Mouse (Mus musculus): ENCODE measurements at regions not wholly inside any gene's neighbourhood (a gene's known extent, or its start where the extent isn't known, plus 50 kb on each side); places are given as distances from the start of the nearest gene placed in this dataset.

DNA sequence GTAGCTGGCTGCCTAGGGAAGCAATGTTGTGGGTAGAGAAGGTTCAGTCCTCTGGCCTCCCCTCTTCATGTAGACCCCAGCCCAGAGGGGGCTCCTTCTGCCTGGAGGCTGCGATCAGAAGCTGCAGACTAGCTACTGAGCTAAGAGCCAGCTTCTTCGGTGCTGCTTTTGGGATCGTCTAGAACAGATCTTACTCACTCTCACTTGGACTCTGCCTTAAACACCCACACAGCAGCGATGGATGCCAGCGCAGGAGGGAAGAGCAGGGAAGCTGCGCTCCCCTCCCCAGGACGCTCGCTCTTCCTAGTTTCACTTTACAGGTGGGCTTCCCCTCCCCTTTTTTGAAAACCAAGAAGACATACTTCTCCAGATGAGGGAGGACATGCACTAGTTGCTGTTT lies 66.0 kb upstream of the Arhgap21 start:
- Histone ChIP-seq H3K27ac (ENCODE audit: low read length) (no peak overlapping the region), H3K9ac (ENCODE audit: low read depth, low read length) (no peak overlapping the region), H3K27me3 (ENCODE audit: control insufficient read depth, insufficient read depth, low read depth, low read length) (no peaks in the 10 kb centered on the region), H3K9me3 (replicated peaks; ENCODE audit: control insufficient read depth, low read length) (no peaks in the 10 kb centered on the region), H3K4me2 (ENCODE audit: low read depth, low read length) (0 out of 2 replicates have a peak overlapping the region, but pooled peaks have one; percentile 16), H3K4me1 (ENCODE audit: control insufficient read depth, low read depth, low read length) (no peaks in the 10 kb centered on the region), H3K36me3 (ENCODE audit: control insufficient read depth, insufficient read depth) (no peaks in the 10 kb centered on the region), H3K4me3 (ENCODE audit: low read depth, low read length) (no peak overlapping the region)
- no peak for ATAC-seq (ENCODE audit: low read depth)
- WGBS (ENCODE audit: insufficient replicate concordance): 34% methylated on average over 8 of the region's 8 CpGs

DNA sequence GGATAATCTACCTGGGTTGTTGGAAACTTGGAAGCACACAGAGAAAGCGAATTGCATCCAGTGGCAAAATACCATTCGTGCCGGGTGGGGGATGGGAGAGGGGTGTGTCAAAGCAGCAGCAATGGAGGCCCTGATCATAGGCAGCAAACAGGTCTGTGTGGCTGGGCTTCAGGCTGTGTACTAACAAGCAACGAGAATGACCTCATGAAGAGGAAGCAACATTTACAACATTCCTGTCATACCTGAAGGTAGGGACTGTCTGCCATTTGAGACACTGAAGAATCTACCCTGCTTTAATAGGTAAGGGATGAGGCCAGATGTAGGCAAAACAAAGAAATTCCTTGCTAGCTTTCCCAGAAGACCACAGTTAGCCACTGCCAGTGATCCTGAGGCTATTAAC lies 62.0 kb upstream of the Arhgap21 start:
- no peaks in the 10 kb centered on the region for H3K27me3 ChIP-seq (ENCODE audit: control insufficient read depth, insufficient read depth, low read depth, low read length)
- no peaks in the 10 kb centered on the region for H3K4me1 ChIP-seq (ENCODE audit: control insufficient read depth, low read depth, low read length)
- no peak overlapping the region for H3K4me3 ChIP-seq (ENCODE audit: low read depth, low read length)
- WGBS (ENCODE audit: insufficient replicate concordance): 59% methylated on average over 4 of the region's 4 CpGs
- no peaks in the 10 kb centered on the region for H3K36me3 ChIP-seq (ENCODE audit: control insufficient read depth, insufficient read depth)
- no peak for ATAC-seq (ENCODE audit: low read depth)
- H3K27ac ChIP-seq (ENCODE audit: low read length): no peak overlapping the region
- no peaks in the 10 kb centered on the region for H3K9me3 ChIP-seq (replicated peaks; ENCODE audit: control insufficient read depth, low read length)
- H3K4me2 ChIP-seq (ENCODE audit: low read depth, low read length): no peak overlapping the region
- no peak overlapping the region for H3K9ac ChIP-seq (ENCODE audit: low read depth, low read length)

GRCm38 (mm10) chr2:21029391-21030010 lies 60.8 kb upstream of the Arhgap21 start:
- ATAC-seq (ENCODE audit: low read depth): no peak
- Histone ChIP-seq H3K4me1 (ENCODE audit: control insufficient read depth, low read depth, low read length) (no peaks in the 10 kb centered on the region), H3K27me3 (ENCODE audit: control insufficient read depth, insufficient read depth, low read depth, low read length) (no peaks in the 10 kb centered on the region), H3K9ac (ENCODE audit: low read depth, low read length) (no peak overlapping the region), H3K4me2 (ENCODE audit: low read depth, low read length) (no peak overlapping the region), H3K36me3 (ENCODE audit: control insufficient read depth, insufficient read depth) (no peaks in the 10 kb centered on the region), H3K4me3 (ENCODE audit: low read depth, low read length) (no peak overlapping the region), H3K27ac (ENCODE audit: low read length) (no peak overlapping the region), H3K9me3 (replicated peaks; ENCODE audit: control insufficient read depth, low read length) (no peaks in the 10 kb centered on the region)
- 62% methylated on average over 5 of the region's 5 CpGs for WGBS (ENCODE audit: insufficient replicate concordance)

DNA sequence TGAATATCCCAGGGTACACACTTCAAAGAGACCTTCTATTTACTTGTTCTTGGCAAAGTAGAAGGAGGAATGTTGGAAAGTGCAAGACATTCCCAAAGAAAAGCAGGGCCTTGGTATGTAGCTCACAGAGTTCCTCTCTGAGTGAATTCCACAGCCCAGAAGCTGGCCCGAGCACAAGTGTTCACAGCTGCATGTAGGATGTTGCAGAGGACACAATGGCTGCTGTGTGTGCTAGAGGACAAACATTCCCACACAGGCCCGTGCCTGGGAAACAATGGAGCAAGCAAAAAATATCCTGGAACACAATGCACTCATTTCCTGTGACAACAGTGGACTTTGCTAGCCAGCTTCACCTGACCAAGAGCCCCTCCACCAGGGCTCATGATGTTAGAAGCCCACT lies 59.9 kb upstream of the Arhgap21 start:
- Histone ChIP-seq H3K36me3 (ENCODE audit: control insufficient read depth, insufficient read depth) (no peaks in the 10 kb centered on the region), H3K9ac (ENCODE audit: low read depth, low read length) (no peak overlapping the region), H3K27me3 (ENCODE audit: control insufficient read depth, insufficient read depth, low read depth, low read length) (no peaks in the 10 kb centered on the region), H3K4me2 (ENCODE audit: low read depth, low read length) (no peak overlapping the region), H3K27ac (ENCODE audit: low read length) (no peak overlapping the region), H3K4me3 (ENCODE audit: low read depth, low read length) (no peak overlapping the region), H3K9me3 (replicated peaks; ENCODE audit: control insufficient read depth, low read length) (no peaks in the 10 kb centered on the region), H3K4me1 (ENCODE audit: control insufficient read depth, low read depth, low read length) (no peaks in the 10 kb centered on the region)
- no peak for ATAC-seq (ENCODE audit: low read depth)
- WGBS (ENCODE audit: insufficient replicate concordance): 26% methylated on average over 2 of the region's 2 CpGs

DNA sequence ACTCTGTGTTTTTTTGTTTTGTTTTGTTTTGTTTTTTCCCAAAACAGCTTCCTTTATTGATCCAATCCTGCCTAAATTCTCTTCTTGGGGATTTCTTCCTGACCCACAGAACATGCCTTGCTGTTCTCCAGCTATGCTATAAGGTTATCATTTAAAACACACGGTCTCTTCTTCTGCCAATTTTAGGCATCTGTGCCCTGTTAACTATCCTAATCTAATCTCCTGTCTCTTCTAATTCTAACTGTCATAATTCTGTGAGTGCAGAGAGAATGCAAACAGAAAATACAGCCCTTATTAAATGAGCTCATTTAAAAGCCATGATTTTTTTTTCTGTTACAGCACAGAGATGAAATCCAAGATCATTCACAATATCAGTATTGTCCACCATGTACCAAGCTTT lies 49.9 kb upstream of the Arhgap21 start:
- Histone ChIP-seq H3K27me3 (ENCODE audit: control insufficient read depth, insufficient read depth, low read depth, low read length) (no peaks in the 10 kb centered on the region), H3K9ac (ENCODE audit: low read depth, low read length) (no peak overlapping the region), H3K4me3 (ENCODE audit: low read depth, low read length) (no peak overlapping the region), H3K27ac (ENCODE audit: low read length) (no peak overlapping the region), H3K4me1 (ENCODE audit: control insufficient read depth, low read depth, low read length) (no peaks in the 10 kb centered on the region), H3K9me3 (replicated peaks; ENCODE audit: control insufficient read depth, low read length) (no peaks in the 10 kb centered on the region), H3K36me3 (ENCODE audit: control insufficient read depth, insufficient read depth) (no peaks in the 10 kb centered on the region), H3K4me2 (ENCODE audit: low read depth, low read length) (no peak overlapping the region)
- 28% methylated on average over 1 of the region's 1 CpGs for WGBS (ENCODE audit: insufficient replicate concordance)
- ATAC-seq (ENCODE audit: low read depth): no peak

Measured in liver, embryonic 16.5 days (tissue).